Mouse (Mus musculus) stomach, postnatal 0 days (tissue): ENCODE results near the gene Slc22a19.

ENCODE experiments used
- CTCF ChIP-seq: IDR thresholded peaks from 2 replicates; pipeline ENCODE4 v1.5.1; 2016; ENCODE audit warnings: antibody characterized with exemption, low read depth, mild to moderate bottlenecking, moderate library complexity
- EP300 ChIP-seq: optimal IDR thresholded peaks from 2 replicates; pipeline ENCODE3; 2016; ENCODE audit warnings: antibody characterized with exemption

GRCm38 (mm10) chr19:7687988-7688387 lies 23.1 kb downstream of the Slc22a19 start:
- no peak for TF ChIP-seq CTCF
- no peak for TF ChIP-seq EP300
